Mouse (Mus musculus) forebrain, postnatal 0 days (tissue): ENCODE data around the gene Uba52. TPM values are rescaled to one million over a fixed set of nuclear protein-coding genes. Genes with fewer than 3 reads are reported as not detected.
A peak's percentile ranks its signal among the peaks of the same experiment; 100 is the strongest.

Source experiments
- ATAC-seq: fragments of 200-750 bp; cut with Nextera tagmentation; 2 replicates; pipeline ENCODE4 v1.8.0; 2017; ENCODE audit warnings: mild to moderate bottlenecking, moderate library complexity
- DNase-seq: peaks from one replicate; pipeline ENCODE4 v3.0.0-alpha.2; 2015
- H3K27ac ChIP-seq: fragments of 300-500 bp; sonication (generic); 2 replicates; pipeline ENCODE4 v1.5.1; 2014; ENCODE audit warnings: low read depth, mild to moderate bottlenecking, antibody characterized with exemption, low read length, moderate library complexity, mixed read lengths
- H3K27me3 ChIP-seq: fragments of 300-500 bp; sonication (generic); 2 replicates; pipeline ENCODE4 v1.6.1; 2014; ENCODE audit warnings: mild to moderate bottlenecking, low read length, mixed read lengths; ENCODE audit not compliant: insufficient read depth
- H3K36me3 ChIP-seq: fragments of 300-500 bp; sonication (generic); 2 replicates; pipeline ENCODE4 v1.6.1; 2014; ENCODE audit warnings: mild to moderate bottlenecking, moderate library complexity; ENCODE audit not compliant: insufficient read depth
- H3K4me1 ChIP-seq: fragments of 300-500 bp; sonication (generic); 2 replicates; pipeline ENCODE4 v1.6.1; 2014; ENCODE audit warnings: antibody characterized with exemption; ENCODE audit not compliant: insufficient read depth
- H3K4me2 ChIP-seq: fragments of 300-500 bp; sonication (generic); 2 replicates; pipeline ENCODE4 v1.6.1; 2014; ENCODE audit warnings: low read depth, mild to moderate bottlenecking, moderate library complexity
- H3K4me3 ChIP-seq: fragments of 300-500 bp; sonication (generic); 2 replicates; pipeline ENCODE4 v1.5.1; 2014; ENCODE audit warnings: low read depth, low read length, mixed read lengths
- H3K9ac ChIP-seq: fragments of 300-500 bp; sonication (generic); 2 replicates; pipeline ENCODE4 v1.6.1; 2014; ENCODE audit warnings: mild to moderate bottlenecking
- H3K9me3 ChIP-seq: fragments of 300-500 bp; sonication (generic); 2 replicates; pipeline ENCODE4 v1.6.1; 2016; ENCODE audit warnings: low read length
- CTCF ChIP-seq: sonication (generic); IDR thresholded peaks from 2 replicates; pipeline ENCODE4 v1.5.1; 2016; ENCODE audit warnings: antibody characterized with exemption, control low read depth, low read depth
- WGBS: fragments of 180-500 bp; shearing (Covaris S2); extraction: QIAGEN DNeasy Blood & Tissue Kit; methylation state at CpG from one replicate; pipeline ENCODE4 v1.1.7; 2014; 5-methylcytosine and 5-hydroxymethylcytosine counted together
- polyA plus RNA-seq: library from polyadenylated mRNA; unstranded; fragments of >200 nt; fragmentation: Nextera tagmentation; extraction: Ambion mirVana; gene quantifications from 2 replicates; pipeline ENCODE4 v1.2.1, GENCODE M21; 2015
- total RNA-seq: library from RNA; depleted of rRNA; stranded (reverse); fragments of >200 nt; gene quantifications from 2 replicates; pipeline ENCODE4 v1.2.3, GENCODE M21; 2014

Uba52 gene
- total and polyA plus RNA-seq, 2 experiments from 2014 or later: 459 to 808 TPM

DNA sequence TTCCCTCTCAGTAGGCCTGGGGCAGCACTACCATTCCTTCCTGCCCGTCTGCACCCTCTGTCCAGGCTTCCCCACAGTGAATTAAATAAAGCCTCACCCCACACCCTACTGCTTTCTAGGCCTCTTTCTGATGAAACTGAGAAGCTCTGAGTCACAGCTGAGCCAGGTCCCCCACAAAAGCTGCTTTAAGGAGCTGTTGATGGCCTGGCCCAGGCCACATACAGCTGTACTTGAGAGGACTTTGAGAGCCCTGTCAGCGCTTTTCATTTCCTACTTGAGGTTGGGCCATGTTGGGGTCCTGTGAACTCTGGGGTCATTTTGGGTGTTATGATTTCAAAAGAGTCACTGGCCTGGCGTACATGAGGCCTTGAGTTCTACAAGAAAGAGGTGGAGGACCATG lies 24.6 kb upstream of the Uba52 start:
- H3K27me3 ChIP-seq: no peaks in the 10 kb centered on the region
- no peak overlapping the region for H3K9ac ChIP-seq
- peaks cover 3% of the 10 kb centered on the region; the same call in 1 of the 2 replicates for H3K4me1 ChIP-seq
- no peak for TF ChIP-seq CTCF
- no peak for ATAC-seq
- no peak overlapping the region for H3K4me2 ChIP-seq
- WGBS: 97% methylated on average over 3 of the region's 3 CpGs
- H3K27ac ChIP-seq: no peak overlapping the region
- no peak overlapping the region for H3K4me3 ChIP-seq
- DNase-seq: no peak
- H3K9me3 ChIP-seq: no peaks in the 10 kb centered on the region
- peaks cover 65% of the 10 kb centered on the region for H3K36me3 ChIP-seq

DNA sequence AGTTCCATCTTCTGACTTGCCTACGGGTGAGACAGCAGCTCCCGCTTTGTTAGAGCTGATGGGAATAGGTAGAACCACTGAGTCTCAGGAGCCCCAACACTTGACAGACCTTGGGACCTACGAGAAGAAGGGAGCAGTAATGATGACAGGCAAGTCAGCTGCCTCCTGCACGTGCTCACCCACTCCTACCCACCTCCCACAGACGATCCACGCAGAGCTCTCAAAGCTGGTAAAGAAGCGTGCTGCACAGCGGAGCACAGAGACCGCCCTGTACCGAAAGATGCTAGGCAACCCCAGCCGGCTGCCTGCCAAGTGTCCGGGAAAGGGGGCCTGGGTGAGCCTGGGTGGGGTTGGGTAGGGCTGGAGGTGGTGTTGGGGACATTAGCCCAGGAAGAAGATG lies 23.7 kb upstream of the Uba52 start:
- H3K4me2 ChIP-seq: no peak overlapping the region
- H3K9me3 ChIP-seq: no peaks in the 10 kb centered on the region
- no peaks in the 10 kb centered on the region for H3K4me1 ChIP-seq
- peaks cover 65% of the 10 kb centered on the region for H3K36me3 ChIP-seq
- no peaks in the 10 kb centered on the region for H3K27me3 ChIP-seq
- H3K4me3 ChIP-seq: no peak overlapping the region
- TF ChIP-seq CTCF: no peak
- DNase-seq (no peak), ATAC-seq (no peak)
- 90% methylated on average over 12 of the region's 12 CpGs for WGBS
- no peak overlapping the region for H3K9ac ChIP-seq
- no peak overlapping the region for H3K27ac ChIP-seq

DNA sequence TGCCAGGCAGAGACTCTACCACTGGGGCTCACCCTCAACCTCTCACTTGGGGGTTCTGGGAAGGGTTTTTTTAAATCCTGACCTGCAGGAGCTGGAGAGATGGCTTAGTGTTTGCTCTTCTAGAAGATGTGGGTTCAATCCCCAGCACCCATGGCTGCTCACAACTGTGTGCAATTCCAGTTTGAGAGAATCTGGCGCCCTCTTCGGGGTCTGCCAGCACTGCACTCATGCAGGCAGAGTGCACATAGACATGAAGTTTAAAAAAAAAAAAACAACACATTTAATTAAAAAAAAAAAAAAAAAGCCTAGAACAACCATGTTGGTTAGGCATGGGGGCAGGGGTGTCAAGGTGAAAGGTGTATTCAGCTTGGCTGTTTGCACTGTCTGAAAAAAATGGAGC lies 19.7 kb upstream of the Uba52 start:
- peaks cover 47% of the 10 kb centered on the region for H3K36me3 ChIP-seq
- WGBS: 94% methylated on average over 2 of the region's 2 CpGs

DNA sequence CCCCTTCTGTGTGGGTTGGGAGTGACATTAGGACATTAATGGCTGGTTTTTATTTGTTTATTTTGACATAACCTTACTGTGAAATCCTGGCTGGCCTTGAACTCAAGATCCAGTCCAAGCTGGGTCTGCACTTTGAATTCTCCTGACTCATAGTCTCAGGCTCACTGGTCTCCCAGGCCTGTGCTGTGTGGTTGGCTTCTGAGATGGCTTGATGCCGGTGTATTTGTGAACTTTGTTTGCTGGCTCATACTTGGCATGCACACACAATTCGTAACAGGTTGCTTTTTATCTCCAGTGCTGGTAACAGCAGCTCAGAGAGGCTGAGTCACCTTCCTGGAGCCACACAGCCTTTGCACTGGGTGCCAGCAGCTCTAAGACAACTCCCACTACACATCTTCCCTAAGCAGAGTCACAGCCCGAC lies 19.1 kb upstream of the Uba52 start:
- ATAC-seq (no peak), DNase-seq (no peak)
- peaks cover 41% of the 10 kb centered on the region for H3K36me3 ChIP-seq
- 95% methylated on average over 3 of the region's 3 CpGs for WGBS
- TF ChIP-seq CTCF: no peak
- no peak overlapping the region for H3K4me3 ChIP-seq
- peaks cover 6% of the 10 kb centered on the region; the same call in 1 of the 2 replicates for H3K4me1 ChIP-seq
- no peak overlapping the region for H3K9ac ChIP-seq
- H3K27me3 ChIP-seq: no peaks in the 10 kb centered on the region
- no peak overlapping the region for H3K27ac ChIP-seq
- no peaks in the 10 kb centered on the region for H3K9me3 ChIP-seq
- H3K4me2 ChIP-seq: no peak overlapping the region

More for the DNA sequence above, 19.7 kb upstream of the Uba52 start:
- no peak overlapping the region for H3K9ac ChIP-seq
- no peak overlapping the region for H3K4me3 ChIP-seq
- peak; percentile 35; the same call in 1 of the 2 replicates for TF ChIP-seq CTCF
- H3K4me1 ChIP-seq: peaks cover 6% of the 10 kb centered on the region; the same call in 1 of the 2 replicates
- ATAC-seq (no peak), DNase-seq (no peak)
- no peaks in the 10 kb centered on the region for H3K9me3 ChIP-seq
- no peak overlapping the region for H3K27ac ChIP-seq
- H3K4me2 ChIP-seq: no peak overlapping the region
- H3K27me3 ChIP-seq: no peaks in the 10 kb centered on the region

DNA sequence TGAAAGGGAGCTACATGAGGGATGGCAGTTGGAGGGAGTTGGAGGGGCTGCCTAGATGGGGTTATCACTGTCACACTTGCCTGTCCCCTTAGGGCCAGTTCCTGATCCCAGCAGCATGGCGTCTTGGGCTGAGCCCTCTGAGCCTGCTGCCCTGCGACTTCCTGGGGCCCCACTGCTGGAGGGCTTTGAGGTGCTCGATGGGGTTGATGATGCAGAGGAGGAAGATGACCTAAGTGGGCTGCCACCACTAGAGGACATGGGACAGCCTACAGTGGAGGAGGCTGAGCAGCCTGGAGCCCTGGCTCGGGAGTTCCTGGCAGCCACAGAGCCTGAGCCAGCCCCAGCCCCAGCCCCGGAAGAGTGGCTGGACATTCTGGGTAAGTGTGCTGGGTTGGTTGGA lies 18.7 kb upstream of the Uba52 start:
- Histone ChIP-seq H3K4me3 (no peak overlapping the region), H3K27me3 (no peaks in the 10 kb centered on the region), H3K9ac (no peak overlapping the region), H3K27ac (no peak overlapping the region), H3K4me1 (peaks cover 6% of the 10 kb centered on the region; the same call in 1 of the 2 replicates), H3K36me3 (peaks cover 37% of the 10 kb centered on the region), H3K9me3 (no peaks in the 10 kb centered on the region), H3K4me2 (no peak overlapping the region)
- DNase-seq: no peak
- no peak for ATAC-seq
- WGBS: 91% methylated on average over 5 of the region's 5 CpGs
- TF ChIP-seq CTCF: no peak

DNA sequence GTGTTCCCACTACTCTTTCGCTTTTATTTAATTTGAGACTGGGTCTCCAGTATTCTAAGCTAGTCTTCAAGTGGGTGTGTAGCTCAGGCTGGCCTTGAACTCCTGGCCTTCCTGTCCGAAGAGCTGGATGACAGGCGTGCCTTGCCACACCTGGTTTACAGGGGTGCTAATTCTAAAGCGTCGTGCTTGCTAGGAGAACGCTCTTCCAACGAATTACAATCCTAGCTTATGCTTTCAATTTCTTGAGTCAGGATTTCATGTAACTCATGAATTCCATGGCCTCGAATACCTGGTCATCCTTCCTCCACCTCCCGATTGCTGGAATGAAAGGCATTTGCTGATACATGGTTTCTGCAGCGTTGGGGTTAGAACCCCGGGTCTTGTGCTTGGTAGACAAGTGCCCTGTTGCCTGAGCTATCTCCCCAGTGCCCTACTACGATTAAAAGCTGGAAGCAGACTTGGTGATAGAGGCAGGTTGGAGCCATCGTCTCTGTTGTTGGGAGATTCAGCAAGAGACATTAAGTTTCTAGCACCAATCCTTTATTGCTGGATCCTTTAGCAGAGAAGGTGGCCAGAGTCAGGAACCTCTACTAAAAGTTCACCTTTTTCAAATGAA lies 17.7 kb upstream of the Uba52 start:
- Histone ChIP-seq H3K36me3 (peaks cover 27% of the 10 kb centered on the region), H3K9ac (peak overlapping the region; percentile 96), H3K4me3 (peak overlapping the region; percentile 86), H3K9me3 (no peaks in the 10 kb centered on the region), H3K4me2 (peak overlapping the region; percentile 84), H3K27ac (peak overlapping the region; percentile 86), H3K27me3 (no peaks in the 10 kb centered on the region), H3K4me1 (peaks cover 6% of the 10 kb centered on the region; the same call in 1 of the 2 replicates)
- TF ChIP-seq CTCF: no peak
- ATAC-seq (no peak), DNase-seq (no peak)
- WGBS: 33% methylated on average over 13 of the region's 13 CpGs

DNA sequence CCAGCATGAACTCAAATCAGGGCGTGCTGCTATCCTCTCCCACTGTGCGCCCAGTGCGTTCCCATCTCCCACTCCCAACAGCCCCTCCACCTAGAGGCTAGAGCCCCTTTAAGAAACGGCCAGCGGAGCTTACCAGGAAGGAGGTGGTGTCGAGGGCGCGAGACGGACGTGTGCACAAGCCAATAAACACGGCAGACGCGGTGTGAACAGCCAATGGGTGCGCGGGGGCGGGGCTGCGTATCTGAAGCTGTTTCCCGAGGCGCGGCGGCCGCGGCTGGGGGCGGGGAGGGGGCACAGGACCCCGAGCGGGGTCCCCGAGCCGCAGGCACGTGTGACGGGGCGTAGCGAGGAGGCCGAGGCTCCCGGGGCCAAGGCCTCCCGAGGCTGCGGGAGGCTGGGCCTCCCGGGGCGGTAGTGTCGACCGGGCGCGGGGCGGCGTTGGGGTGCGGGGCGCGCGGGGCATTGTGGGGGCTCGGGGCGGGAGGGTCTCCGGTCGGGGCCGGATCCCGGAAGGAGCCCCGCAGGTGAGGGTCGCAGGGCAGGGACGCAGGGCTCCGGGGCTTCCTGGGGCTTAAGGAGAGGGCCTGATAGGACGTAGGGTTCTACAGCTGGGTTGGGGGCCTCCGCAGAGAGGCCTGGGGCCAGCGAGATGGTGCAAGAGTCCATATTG lies 17.0 kb upstream of the Uba52 start, which contains the start of the genes Fkbp8 and Kxd1:
Fkbp8 (plus strand) TSS at position 213 of the 670 bp plus-strand sequence.
Kxd1 (minus strand) TSS at position 445 of the 670 bp plus-strand sequence.
- H3K4me1 ChIP-seq: peaks cover 6% of the 10 kb centered on the region; the same call in 1 of the 2 replicates

More for the DNA sequence above, 17.0 kb upstream of the Uba52 start, which contains the start of the genes Fkbp8 and Kxd1:
- Histone ChIP-seq H3K36me3 (peaks cover 21% of the 10 kb centered on the region), H3K9ac (peak within 1 kb of the TSS; percentile 96), H3K9me3 (no peaks in the 10 kb centered on the region), H3K27me3 (no peaks in the 10 kb centered on the region), H3K4me2 (peak within 1 kb of the TSS; percentile 84), H3K27ac (peak within 1 kb of the TSS; percentile 86), H3K4me3 (peak within 1 kb of the TSS; percentile 86)
- ATAC-seq (peak; percentile 95), DNase-seq (peak; percentile 99)
- peak; percentile 46 for TF ChIP-seq CTCF
- WGBS: 3% methylated on average over 53 of the region's 61 CpGs
